22 mouse cellular contexts compared by ENCODE assay signal in genomic region chr7:81564766-81565165, GRCm38 (mm10). TPM values are rescaled to one million over a fixed set of nuclear protein-coding genes. Genes with fewer than 3 reads are reported as not detected.
DNase-seq lines count a peak whose midpoint lies in the region; ATAC-seq and TF ChIP-seq lines count a peak whose summit lies in the region.
"Had no signal": no experiment of that assay in that cellular context is flagged by ENCODE, and none has a peak within 500 bp of the region (broad histone marks: within the 10 kb centered on the region; RNA-seq: fewer than 3 reads in every experiment).

No protein-coding gene starts in this region.

- WGBS in heart, embryonic 13.5 days: 51% methylated on average over 7 of the region's 7 CpGs
- WGBS in heart, postnatal 0 days: 45% methylated on average over 7 of the region's 7 CpGs

- no peak for ATAC-seq in heart, embryonic 13.5 days (ENCODE audit: extremely low read depth, insufficient number of reproducible peaks, low FRiP score, low TSS enrichment)
- no peak for ATAC-seq in heart, postnatal 0 days (ENCODE audit: insufficient read depth, low read depth)
- ATAC-seq: intestine, embryonic 16.5 days had no signal

- no peaks in the 10 kb centered on the region for H3K9me3 ChIP-seq in heart, embryonic 13.5 days
- no peaks in the 10 kb centered on the region for H3K9me3 ChIP-seq in heart, postnatal 0 days (replicated peaks; ENCODE audit: control insufficient read depth, low read length)
- H3K9me3 ChIP-seq: embryonic facial prominence, embryonic 12.5 days; hindbrain, embryonic 15.5 days; limb, embryonic 13.5 days; lung, embryonic 15.5 days; megakaryocyte, embryonic 14.5 days; neural tube, embryonic 13.5 days had no signal

- TF ChIP-seq CTCF in gastrocnemius, adult 2 months (IDR thresholded peaks at IDR 0.05): no peak
- TF ChIP-seq CTCF in layer of hippocampus, adult 2 months (conservative IDR thresholded peaks at IDR 0.05): no peak
- no peak for TF ChIP-seq CTCF in heart, postnatal 0 days (IDR thresholded peaks at IDR 0.05; ENCODE audit: low read depth)

- TF ChIP-seq EP300 in heart, postnatal 0 days (IDR thresholded peaks at IDR 0.05; ENCODE audit: low read depth): no peak

- peaks cover 61% of the 10 kb centered on the region for H3K4me1 ChIP-seq in heart, embryonic 13.5 days
- H3K4me1 ChIP-seq in heart, postnatal 0 days (ENCODE audit: control insufficient read depth, insufficient read depth): peaks cover 32% of the 10 kb centered on the region
- H3K4me1 ChIP-seq: embryonic facial prominence, embryonic 12.5 days had no signal

- peak overlapping the region; percentile 73 for H3K4me3 ChIP-seq in gastrocnemius, adult 2 months
- peak overlapping the region; percentile 55 for H3K4me3 ChIP-seq in heart, embryonic 13.5 days
- no peak overlapping the region for H3K4me3 ChIP-seq in layer of hippocampus, adult 2 months
- H3K4me3 ChIP-seq in heart, postnatal 0 days (ENCODE audit: low read depth, low read length): peak overlapping the region; percentile 34
- H3K4me3 ChIP-seq: embryonic facial prominence, embryonic 12.5 days; hindbrain, embryonic 15.5 days; limb, embryonic 13.5 days; lung, embryonic 15.5 days; megakaryocyte, embryonic 14.5 days; neural tube, embryonic 13.5 days had no signal

- peak overlapping the region; percentile 72 for H3K4me2 ChIP-seq in heart, embryonic 13.5 days
- H3K4me2 ChIP-seq in heart, postnatal 0 days (ENCODE audit: low read depth, low read length): peak overlapping the region; percentile 67
- H3K4me2 ChIP-seq: embryonic facial prominence, embryonic 12.5 days; hindbrain, embryonic 15.5 days; limb, embryonic 13.5 days; lung, embryonic 15.5 days; neural tube, embryonic 13.5 days had no signal

- DNase-seq in gastrocnemius, adult 2 months: no peak
- no peak for DNase-seq in gastrocnemius, postnatal 4 days (ENCODE audit: low spot score in 2 of 2)
- DNase-seq in heart, postnatal 14 days: no peak
- no peak for DNase-seq in layer of hippocampus, adult 2 months (ENCODE audit: low spot score in 2 of 2)
- DNase-seq in layer of hippocampus, postnatal 10 days (ENCODE audit: low spot score in 2 of 2): no peak
- no peak for DNase-seq in heart, postnatal 0 days (ENCODE audit: low spot score)
- DNase-seq: adrenal gland, postnatal 10 days; gastrocnemius, postnatal 25 days; kidney, adult 9 months; kidney, postnatal 14 days; lung, postnatal 36 days; thymus, postnatal 25 days had no signal

- H3K27ac ChIP-seq in gastrocnemius, adult 2 months: peak overlapping the region; percentile 93
- peak overlapping the region; percentile 94 for H3K27ac ChIP-seq in heart, embryonic 13.5 days (replicated peaks)
- H3K27ac ChIP-seq in layer of hippocampus, adult 2 months: peak overlapping the region; percentile 58; the same call in 1 of the 2 replicates
- peak overlapping the region; percentile 97 for H3K27ac ChIP-seq in heart, postnatal 0 days (ENCODE audit: low read depth)
- H3K27ac ChIP-seq: limb, embryonic 13.5 days; liver, embryonic 14.5 days; lung, embryonic 15.5 days; neural tube, embryonic 13.5 days had no signal

- H3K9ac ChIP-seq in heart, embryonic 13.5 days: peak overlapping the region; percentile 83
- peak overlapping the region; percentile 64; the same call in 1 of the 2 replicates for H3K9ac ChIP-seq in heart, postnatal 0 days (replicated peaks; ENCODE audit: low read depth, low read length)
- H3K9ac ChIP-seq: embryonic facial prominence, embryonic 12.5 days; forebrain, postnatal 0 days; hindbrain, embryonic 15.5 days; liver, embryonic 14.5 days; lung, embryonic 15.5 days had no signal

- no peaks in the 10 kb centered on the region for H3K27me3 ChIP-seq in heart, embryonic 13.5 days (replicated peaks)
- H3K27me3 ChIP-seq in heart, postnatal 0 days (ENCODE audit: control insufficient read depth, insufficient read depth, low read length): no peaks in the 10 kb centered on the region
- H3K27me3 ChIP-seq: hindbrain, embryonic 15.5 days; limb, embryonic 13.5 days; lung, embryonic 15.5 days; neural tube, embryonic 13.5 days had no signal

- intact Hi-C loops in gastrocnemius, adult 2 months (cut with DNase I): no loop called here
- intact Hi-C loops in heart, postnatal 14 days (cut with DNase I): no loop called here

- H3K36me3 ChIP-seq in heart, embryonic 13.5 days: peaks cover 3% of the 10 kb centered on the region; the same call in 1 of the 2 replicates
- H3K36me3 ChIP-seq in heart, postnatal 0 days (replicated peaks; ENCODE audit: control insufficient read depth, insufficient read depth, low read length): 0 out of 2 replicates have a peak, but pooled peaks cover 1% of the 10 kb centered on the region
- H3K36me3 ChIP-seq: embryonic facial prominence, embryonic 12.5 days; hindbrain, embryonic 15.5 days; limb, embryonic 13.5 days; lung, embryonic 15.5 days; neural tube, embryonic 13.5 days had no signal

RNA-seq across cellular contexts. Expression of gene Fsd2, which starts 2.0 kb away (rescaled TPM):
- 100 to 1,000 TPM; 311 to 349 TPM for total RNA-seq in gastrocnemius, adult 2 months (2021)
- 100 to 1,000 TPM; 152 to 158 TPM for total RNA-seq in gastrocnemius, postnatal 4 days (2021)
- 52.6 and 58.0 TPM in 2 replicates for polyA plus RNA-seq in heart, embryonic 13.5 days (2015; fragmentation: Nextera tagmentation; extraction: Ambion mirVana)
- 100 to 1,000 TPM; 241 to 254 TPM for total RNA-seq in heart, postnatal 14 days (2021)
- under 1 TPM; 0.27 to 0.28 TPM for total RNA-seq in layer of hippocampus, adult 2 months (2021)
- under 1 TPM; 0.11 to 0.25 TPM for total RNA-seq in layer of hippocampus, postnatal 10 days (2021)
- 83.2 and 93.7 TPM in 2 replicates for total RNA-seq in heart, postnatal 0 days (2014; rRNA removed; ENCODE audit: low replicate concordance)
- polyA plus RNA-seq in heart, postnatal 0 days (2015; fragmentation: Nextera tagmentation; extraction: Ambion mirVana): 95.1 and 99.0 TPM in 2 replicates

RNA-seq across cellular contexts. Expression of gene Whamm, which starts 6.3 kb away (rescaled TPM):
- 10 to 100 TPM in 1 of 2 experiments, 1 to 10 TPM in 1; 6.9 to 11.2 TPM for total RNA-seq in gastrocnemius, adult 2 months (2021)
- 1 to 10 TPM; 7.5 to 9.0 TPM for total RNA-seq in gastrocnemius, postnatal 4 days (2021)
- 4.3 and 4.5 TPM in 2 replicates for polyA plus RNA-seq in heart, embryonic 13.5 days (2015; fragmentation: Nextera tagmentation; extraction: Ambion mirVana)
- 1 to 10 TPM; 8.6 to 9.1 TPM for total RNA-seq in heart, postnatal 14 days (2021)
- 10 to 100 TPM; 19.0 to 22.8 TPM for total RNA-seq in layer of hippocampus, adult 2 months (2021)
- total RNA-seq in layer of hippocampus, postnatal 10 days (2021): 10 to 100 TPM; 15.3 to 19.9 TPM
- 3.3 and 6.6 TPM in 2 replicates for total RNA-seq in heart, postnatal 0 days (2014; rRNA removed; ENCODE audit: low replicate concordance)
- 3.1 and 3.3 TPM in 2 replicates for polyA plus RNA-seq in heart, postnatal 0 days (2015; fragmentation: Nextera tagmentation; extraction: Ambion mirVana)

Comparison
In these comparisons a context has a peak if more than half of its experiments do, and no peak if none do; other contexts are left out.
1. RNA of gene Fsd2, which starts 2.0 kb away (total RNA-seq): 311 to 349 TPM in gastrocnemius, adult 2 months, 241 to 254 TPM in heart, postnatal 14 days, 152 to 158 TPM in gastrocnemius, postnatal 4 days and 83.2 to 93.7 TPM in heart, postnatal 0 days; 0.27 to 0.28 TPM in layer of hippocampus, adult 2 months and 0.11 to 0.25 TPM in layer of hippocampus, postnatal 10 days; every median in the first group is over 10 times any median in the second.
2. Peak in every context shown above with its lines, with median percentiles within 50 percentile points of each other: H3K27ac ChIP-seq.